Mouse (Mus musculus): ENCODE measurements around the gene Ndufv3.
"Not testable (repeated sequence)": the region's sequence is repeated elsewhere in the genome, so short reads cannot be mapped to it uniquely, and the experiment has no call there.

Gene Ndufv3

DNA sequence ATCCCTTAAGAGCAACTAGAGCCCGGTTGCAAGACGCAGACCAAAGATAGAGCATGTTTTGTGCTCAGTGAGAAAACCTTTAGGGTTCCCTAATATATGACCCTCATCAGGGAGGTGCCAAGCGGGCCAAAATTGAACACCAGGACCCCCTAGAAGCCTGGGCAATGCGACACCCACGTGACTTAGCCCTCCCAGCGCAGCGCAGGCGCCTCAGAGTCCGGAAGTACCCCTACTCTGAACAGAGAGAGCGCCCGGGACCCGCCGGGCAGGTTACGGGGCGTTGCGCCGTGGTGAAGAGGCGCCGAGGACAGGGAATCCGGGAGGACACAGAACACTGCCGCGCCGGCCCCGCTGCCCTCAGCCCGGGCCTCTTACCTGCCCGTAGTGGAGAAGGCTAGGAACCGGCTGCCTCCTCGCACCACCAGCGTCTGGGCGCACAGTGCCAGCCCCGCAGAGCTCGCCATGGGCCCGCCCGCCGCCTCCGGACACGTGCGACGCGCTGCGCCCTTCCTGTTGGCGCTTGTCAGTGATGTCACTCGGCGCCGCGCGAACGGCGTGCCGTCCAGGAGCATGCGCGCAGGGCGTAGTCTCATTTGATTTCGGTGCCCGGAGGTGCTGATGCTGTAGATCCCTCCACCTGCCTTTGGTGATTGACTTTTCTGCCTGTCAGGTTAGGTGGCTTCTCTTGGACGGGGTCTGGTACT lies 8.0 kb upstream of the Ndufv3 start:
- DNase-seq (ENCODE audit: low spot score in 2 of 2): peak; percentile 60 to 85

GRCm38 (mm10) chr17:31512593-31512992 lies 7.3 kb upstream of the Ndufv3 start:
- no peak for DNase-seq (ENCODE audit: low spot score in 2 of 2)

- DNase-seq (ENCODE audit: low spot score in 2 of 2): no peak
Measured at GRCm38 (mm10) chr17:31514696-31515095, 5.2 kb upstream of the Ndufv3 start.

DNA sequence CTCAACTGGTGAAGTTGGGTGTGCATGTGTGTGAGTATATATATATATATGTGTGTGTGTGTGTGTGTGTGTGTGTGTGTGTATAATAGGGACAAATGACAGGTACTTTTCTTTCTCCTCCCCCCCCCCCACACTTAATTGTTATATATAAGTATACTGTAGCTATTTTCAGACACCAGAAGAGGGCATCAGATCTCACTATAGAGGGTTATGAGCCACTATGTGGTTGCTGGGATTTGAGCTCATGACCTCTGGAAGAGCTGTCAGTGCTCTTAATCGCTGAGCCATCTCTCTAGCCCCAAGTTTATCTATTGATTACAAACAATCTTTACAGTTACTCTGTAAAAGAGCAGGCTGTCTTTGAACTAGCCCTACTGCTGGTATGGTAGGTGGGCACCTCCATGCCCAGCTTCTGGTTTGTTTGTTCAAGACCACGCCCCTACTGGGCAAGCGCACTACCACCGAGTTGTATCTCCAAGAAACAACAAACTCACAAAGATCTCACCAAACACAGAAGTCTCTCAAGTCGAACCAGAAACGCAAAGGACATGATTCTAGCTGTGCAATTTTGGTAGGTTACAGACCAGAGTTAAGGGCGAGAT lies 470 bp upstream of the Ndufv3 start:
- no peak for DNase-seq (ENCODE audit: low spot score in 2 of 2)

- peak in 1 of 2 experiments; percentile 74 for DNase-seq (ENCODE audit: low spot score in 2 of 2)
Measured at GRCm38 (mm10) chr17:31520895-31521294, 980 bp downstream of the Ndufv3 start.

GRCm38 (mm10) chr17:31521948-31522347 lies 2.0 kb downstream of the Ndufv3 start:
- DNase-seq (ENCODE audit: low spot score in 2 of 2): peak in 1 of 2 experiments; percentile 27

GRCm38 (mm10) chr17:31525114-31525513 lies 5.2 kb downstream of the Ndufv3 start:
- DNase-seq (ENCODE audit: low spot score in 2 of 2): no peak

- no peak for DNase-seq (ENCODE audit: low spot score in 2 of 2)
Measured at GRCm38 (mm10) chr17:31525816-31526215, 5.9 kb downstream of the Ndufv3 start.

DNA sequence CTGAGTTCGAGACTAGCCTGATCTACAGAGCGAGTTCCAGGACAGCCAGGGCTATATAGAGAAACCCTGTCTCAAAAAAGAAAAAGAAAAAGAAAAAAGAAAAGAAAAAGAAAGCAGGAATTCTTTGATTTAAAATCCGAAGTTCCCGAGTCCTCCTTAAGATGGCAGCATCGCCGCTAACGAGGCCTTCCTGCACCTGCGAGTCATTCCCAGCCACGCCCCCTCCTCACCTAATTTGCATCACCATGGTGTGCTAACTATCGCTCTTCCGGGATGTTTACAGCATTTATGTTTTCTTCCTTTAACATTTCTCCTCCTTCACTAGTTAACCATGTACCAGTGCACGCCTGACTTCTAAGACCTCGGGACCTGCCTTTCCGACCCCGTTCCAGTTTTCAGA lies 9.4 kb downstream of the Ndufv3 start:
- DNase-seq (ENCODE audit: low spot score in 2 of 2): peak in 1 of 2 experiments; percentile 33

- no peak for DNase-seq (ENCODE audit: low spot score in 2 of 2)
Measured at GRCm38 (mm10) chr17:31531441-31532158, 11.7 kb downstream of the Ndufv3 start.

DNA sequence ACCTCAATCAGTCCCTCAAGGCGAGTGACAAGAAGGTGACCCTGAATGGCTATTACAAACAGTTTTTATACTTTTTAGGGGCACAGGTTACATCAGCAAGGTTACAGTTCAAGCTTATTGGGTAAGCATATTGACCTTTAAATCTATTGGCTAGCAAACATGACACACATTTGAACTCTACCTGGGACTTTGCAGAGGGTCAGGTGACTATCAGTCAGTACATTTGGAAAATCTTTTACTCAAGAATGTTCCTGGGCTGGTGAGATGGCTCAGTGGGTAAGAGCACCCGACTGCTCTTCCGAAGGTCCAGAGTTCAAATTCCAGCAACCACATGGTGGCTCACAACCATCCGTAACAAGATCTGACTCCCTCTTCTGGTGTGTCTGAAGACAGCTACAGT lies 12.4 kb downstream of the Ndufv3 start:
- DNase-seq (ENCODE audit: low spot score in 2 of 2): not testable (repeated sequence)

GRCm38 (mm10) chr17:31535358-31535757 lies 15.4 kb downstream of the Ndufv3 start:
- DNase-seq (ENCODE audit: low spot score in 2 of 2): no peak

DNA sequence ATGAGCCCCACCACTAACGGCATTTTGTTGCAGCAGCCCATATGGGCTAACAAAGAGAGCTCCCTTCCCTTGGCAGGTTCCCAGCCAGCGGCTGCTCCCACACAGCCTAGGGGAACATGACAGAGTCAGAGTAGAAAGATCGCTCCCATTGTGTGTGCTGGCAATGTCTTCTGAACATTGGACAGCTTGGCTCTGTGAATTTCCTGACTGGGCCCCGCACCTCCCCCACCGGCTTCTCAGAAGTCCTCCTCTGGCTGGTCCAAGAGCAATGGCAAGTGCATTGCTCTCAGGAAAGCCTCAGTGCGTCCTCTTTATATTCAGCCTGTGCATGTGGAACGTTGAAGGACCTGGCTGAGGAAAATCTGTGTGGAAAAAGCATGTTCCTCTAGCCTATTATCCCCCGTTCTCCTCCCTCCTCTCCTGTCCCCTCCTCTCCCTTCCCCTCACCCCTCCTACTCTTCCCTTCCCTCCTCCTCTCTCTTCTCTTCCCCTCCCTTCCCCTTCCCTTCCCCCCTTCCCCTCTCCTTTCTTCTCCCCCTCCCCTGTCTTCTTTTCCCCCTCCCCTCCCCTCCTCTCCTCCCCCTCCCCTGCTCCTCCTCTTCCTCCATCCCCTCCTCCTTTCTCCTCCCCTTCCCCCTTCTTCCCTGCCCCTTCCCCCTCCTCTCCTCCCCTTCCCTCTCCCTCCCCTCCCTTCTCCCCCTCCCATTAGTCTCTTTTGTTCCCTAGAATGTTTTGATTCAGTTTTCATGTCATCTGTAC lies 16.1 kb downstream of the Ndufv3 start:
- peak in 1 of 2 experiments; percentile 78 for DNase-seq (ENCODE audit: low spot score in 2 of 2)

GRCm38 (mm10) chr17:31540101-31540500 lies 20.2 kb downstream of the Ndufv3 start:
- DNase-seq (ENCODE audit: low spot score in 2 of 2): no peak

DNA sequence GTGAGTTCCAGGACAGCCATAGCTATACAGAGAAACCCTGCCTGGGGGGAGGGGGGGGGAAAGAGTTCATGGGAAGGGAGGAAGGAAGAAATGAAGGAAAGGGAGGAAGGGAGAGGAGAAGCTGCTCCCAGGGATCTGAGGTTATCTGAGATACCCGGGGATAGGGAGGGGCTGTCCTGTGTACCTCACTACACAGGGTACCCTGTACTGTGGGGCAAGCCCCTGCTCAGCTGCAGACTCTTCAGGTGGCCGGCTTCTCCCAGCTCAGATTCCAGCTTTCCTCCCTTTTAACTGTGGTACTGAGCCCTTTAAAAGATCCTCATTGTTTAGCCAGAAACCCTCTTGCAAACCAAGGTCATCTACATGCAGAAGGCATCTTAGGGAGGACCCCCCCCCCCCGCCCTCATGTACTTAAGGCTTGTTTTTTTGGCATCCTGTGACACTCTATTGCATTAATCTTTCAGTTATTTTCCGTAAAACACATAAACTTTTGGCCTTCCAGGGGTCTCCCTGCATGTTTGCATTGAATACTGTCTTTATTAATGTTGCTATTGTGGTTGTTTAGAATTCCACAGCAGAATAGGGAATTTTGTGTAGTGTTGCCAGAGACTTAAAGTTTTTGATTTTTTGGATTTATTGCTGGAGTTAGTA lies 21.0 kb downstream of the Ndufv3 start:
- no peak for DNase-seq (ENCODE audit: low spot score in 2 of 2)

- DNase-seq (ENCODE audit: low spot score in 2 of 2): no peak
Measured at GRCm38 (mm10) chr17:31541460-31541831, 21.5 kb downstream of the Ndufv3 start.

DNA sequence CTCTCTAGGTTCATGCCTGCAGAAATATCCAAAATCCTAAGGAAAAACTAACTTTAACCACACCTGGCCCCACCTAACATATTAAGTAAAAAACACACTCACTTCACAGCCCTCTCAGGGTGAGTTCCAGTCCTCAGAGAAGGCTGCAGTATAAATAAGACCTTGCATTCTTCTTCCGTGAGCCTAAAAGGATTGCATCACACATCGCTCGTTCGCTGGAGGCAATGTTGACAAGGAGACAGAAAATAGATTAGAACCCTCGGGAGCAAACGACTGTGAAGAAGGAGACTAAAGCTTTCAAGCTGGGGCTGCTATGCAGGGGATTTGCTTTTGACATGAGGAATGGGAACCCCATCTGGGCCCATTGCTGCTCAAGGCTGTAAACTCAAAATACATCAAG lies 23.7 kb downstream of the Ndufv3 start:
- no peak for DNase-seq (ENCODE audit: low spot score in 2 of 2)

DNA sequence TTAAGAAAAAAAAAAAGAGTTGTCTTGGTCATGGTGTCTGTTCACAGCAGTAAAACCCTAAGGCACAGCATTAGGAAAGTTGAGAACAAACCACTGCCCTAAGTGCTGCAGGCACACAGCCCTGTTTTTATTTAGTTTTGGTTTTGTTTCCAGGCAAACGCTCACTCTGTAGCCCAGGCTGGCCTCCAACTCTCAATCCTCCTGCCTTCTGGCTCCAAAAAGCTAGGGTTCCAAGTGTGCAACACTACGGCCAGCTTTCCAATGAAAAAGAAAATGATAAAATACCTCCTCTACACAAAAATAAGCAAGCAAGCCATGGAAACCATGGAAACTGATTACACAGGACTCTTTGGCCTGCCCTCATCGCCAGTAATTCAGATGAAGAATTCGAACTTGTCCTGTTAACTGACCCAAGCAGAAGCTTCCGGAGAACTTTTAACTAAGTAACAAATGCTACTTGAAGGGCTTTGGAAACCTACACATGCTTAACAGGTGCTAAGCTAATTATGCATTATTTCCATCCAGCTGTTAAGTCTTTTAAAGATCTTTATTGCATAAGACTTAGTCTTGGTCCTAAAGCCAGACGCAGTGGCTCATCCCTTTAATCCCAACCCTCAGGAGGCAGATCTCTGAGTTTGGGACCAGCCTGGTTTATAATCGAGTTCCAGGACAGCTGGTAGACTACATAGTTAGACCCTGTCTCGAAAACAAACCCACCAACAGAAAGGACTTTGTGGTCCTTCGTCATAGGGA lies 26.7 kb downstream of the Ndufv3 start:
- no peak for DNase-seq (ENCODE audit: low spot score in 2 of 2)

- no peak for DNase-seq (ENCODE audit: low spot score in 2 of 2)
Measured at GRCm38 (mm10) chr17:31547974-31548373, 28.1 kb downstream of the Ndufv3 start.

- DNase-seq (ENCODE audit: low spot score in 2 of 2): no peak
Measured at GRCm38 (mm10) chr17:31549389-31549788, 29.5 kb downstream of the Ndufv3 start.

DNA sequence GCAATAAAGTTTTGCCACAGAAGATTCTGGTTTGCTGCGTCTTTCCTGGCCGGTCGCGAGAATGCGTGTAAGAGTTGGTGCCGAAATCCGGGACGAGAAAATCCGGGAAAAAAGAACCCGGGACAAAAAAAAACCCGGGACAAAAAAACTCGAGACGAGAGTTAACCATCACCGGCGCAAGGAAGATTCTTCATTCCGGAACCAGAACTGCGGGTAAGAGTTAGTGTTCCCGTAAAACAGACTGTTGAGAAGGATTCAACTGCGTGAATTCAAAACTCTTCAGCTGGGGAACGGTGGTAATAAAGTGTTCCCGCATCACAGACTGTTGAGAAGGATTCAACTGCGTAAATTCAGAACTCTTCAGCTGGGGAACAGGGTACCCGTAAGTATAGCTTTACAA lies 32.7 kb downstream of the Ndufv3 start:
- DNase-seq (ENCODE audit: low spot score in 2 of 2): not testable (repeated sequence)
